Mouse (Mus musculus): ENCODE results near the gene Cd24a.

Cd24a gene

GRCm38 (mm10) chr10:43579381-43580261 is 1.5 kb downstream of the Cd24a start:
- in situ Hi-C loops (cut with MboI; ENCODE audit: low pct_unique_long_range_greater_than_20kb in 1 of 2, low sequenced_read_pairs in 2 of 2, unreplicated experiment in 1 of 2) = loop anchor here (10.0 to 25.0 kb wide), 2 partner anchors 335 to 483 kb away; no protein-coding TSS in a partner anchor

GRCm38 (mm10) chr10:43580649-43581078 is 2.6 kb downstream of the Cd24a start:
- in situ Hi-C loops (cut with MboI; ENCODE audit: low pct_unique_long_range_greater_than_20kb in 1 of 2, low sequenced_read_pairs in 2 of 2, unreplicated experiment in 1 of 2) = loop anchor here in 1 of 2 experiments (10.0 to 25.0 kb wide), 2 partner anchors 334 to 482 kb away; no protein-coding TSS in a partner anchor

- in situ Hi-C loops (cut with MboI; ENCODE audit: low pct_unique_long_range_greater_than_20kb in 1 of 2, low sequenced_read_pairs in 2 of 2, unreplicated experiment in 1 of 2) = loop anchor here in 1 of 2 experiments (10.0 to 25.0 kb wide), 2 partner anchors 334 to 481 kb away; no protein-coding TSS in a partner anchor
Measured at GRCm38 (mm10) chr10:43581260-43581659, 3.2 kb downstream of the Cd24a start.

GRCm38 (mm10) chr10:43584538-43584937 is 6.5 kb downstream of the Cd24a start:
- in situ Hi-C loops (cut with MboI; ENCODE audit: low pct_unique_long_range_greater_than_20kb in 1 of 2, low sequenced_read_pairs in 2 of 2, unreplicated experiment in 1 of 2) = loop anchor here in 1 of 2 experiments (10.0 to 25.0 kb wide), 2 partner anchors 330 to 478 kb away; no protein-coding TSS in a partner anchor

GRCm38 (mm10) chr10:43588470-43589177 is 10.5 kb downstream of the Cd24a start:
- in situ Hi-C loops (cut with MboI; ENCODE audit: low pct_unique_long_range_greater_than_20kb in 1 of 2, low sequenced_read_pairs in 2 of 2, unreplicated experiment in 1 of 2) = loop anchor here in 1 of 2 experiments (10.0 to 25.0 kb wide), 2 partner anchors 326 to 474 kb away; no protein-coding TSS in a partner anchor

- in situ Hi-C loops (cut with MboI; ENCODE audit: low pct_unique_long_range_greater_than_20kb in 1 of 2, low sequenced_read_pairs in 2 of 2, unreplicated experiment in 1 of 2) = loop anchor here in 1 of 2 experiments (25.0 kb wide), 1 partner anchor 471 kb away; no protein-coding TSS in a partner anchor
Measured at GRCm38 (mm10) chr10:43591477-43591876, 13.4 kb downstream of the Cd24a start.

- in situ Hi-C loops (cut with MboI; ENCODE audit: low pct_unique_long_range_greater_than_20kb in 1 of 2, low sequenced_read_pairs in 2 of 2, unreplicated experiment in 1 of 2) = loop anchor here in 1 of 2 experiments (25.0 kb wide), 1 partner anchor 469 kb away; no protein-coding TSS in a partner anchor
Measured at GRCm38 (mm10) chr10:43593182-43593581, 15.1 kb downstream of the Cd24a start.

GRCm38 (mm10) chr10:43594187-43594586 is 16.1 kb downstream of the Cd24a start:
- in situ Hi-C loops (cut with MboI; ENCODE audit: low pct_unique_long_range_greater_than_20kb in 1 of 2, low sequenced_read_pairs in 2 of 2, unreplicated experiment in 1 of 2) = loop anchor here in 1 of 2 experiments (25.0 kb wide), 1 partner anchor 468 kb away; no protein-coding TSS in a partner anchor

GRCm38 (mm10) chr10:43594894-43595293 is 16.8 kb downstream of the Cd24a start:
- in situ Hi-C loops (cut with MboI; ENCODE audit: low pct_unique_long_range_greater_than_20kb in 1 of 2, low sequenced_read_pairs in 2 of 2, unreplicated experiment in 1 of 2) = loop anchor here in 1 of 2 experiments (25.0 kb wide), 1 partner anchor 467 kb away; no protein-coding TSS in a partner anchor

- in situ Hi-C loops (cut with MboI; ENCODE audit: low pct_unique_long_range_greater_than_20kb in 1 of 2, low sequenced_read_pairs in 2 of 2, unreplicated experiment in 1 of 2) = loop anchor here in 1 of 2 experiments (25.0 kb wide), 1 partner anchor 464 kb away; no protein-coding TSS in a partner anchor
Measured at GRCm38 (mm10) chr10:43598067-43598726, 20.1 kb downstream of the Cd24a start.

GRCm38 (mm10) chr10:43601039-43601438 is 23.0 kb downstream of the Cd24a start:
- in situ Hi-C loops (cut with MboI; ENCODE audit: low pct_unique_long_range_greater_than_20kb in 1 of 2, low sequenced_read_pairs in 2 of 2, unreplicated experiment in 1 of 2) = no loop called here

GRCm38 (mm10) chr10:43601511-43602396 is 23.7 kb downstream of the Cd24a start:
- in situ Hi-C loops (cut with MboI; ENCODE audit: low pct_unique_long_range_greater_than_20kb in 1 of 2, low sequenced_read_pairs in 2 of 2, unreplicated experiment in 1 of 2) = no loop called here

GRCm38 (mm10) chr10:43603975-43604686 is 26.0 kb downstream of the Cd24a start:
- in situ Hi-C loops (cut with MboI; ENCODE audit: low pct_unique_long_range_greater_than_20kb in 1 of 2, low sequenced_read_pairs in 2 of 2, unreplicated experiment in 1 of 2) = no loop called here

GRCm38 (mm10) chr10:43604687-43605250 is 26.7 kb downstream of the Cd24a start:
- in situ Hi-C loops (cut with MboI; ENCODE audit: low pct_unique_long_range_greater_than_20kb in 1 of 2, low sequenced_read_pairs in 2 of 2, unreplicated experiment in 1 of 2) = no loop called here

GRCm38 (mm10) chr10:43605901-43606300 is 27.8 kb downstream of the Cd24a start:
- in situ Hi-C loops (cut with MboI; ENCODE audit: low pct_unique_long_range_greater_than_20kb in 1 of 2, low sequenced_read_pairs in 2 of 2, unreplicated experiment in 1 of 2) = no loop called here

- in situ Hi-C loops (cut with MboI; ENCODE audit: low pct_unique_long_range_greater_than_20kb in 1 of 2, low sequenced_read_pairs in 2 of 2, unreplicated experiment in 1 of 2) = no loop called here
Measured at GRCm38 (mm10) chr10:43609507-43609906, 31.4 kb downstream of the Cd24a start.

Measured in mouse embryonic stem cell (cell line).